Mouse (Mus musculus) forebrain, embryonic 13.5 days (tissue): Measurements from ENCODE around the gene Dhx8. TPM values are rescaled to one million over a fixed set of nuclear protein-coding genes. Genes with fewer than 3 reads are reported as not detected.

Source experiments
- ATAC-seq: fragments of 200-750 bp; cut with Nextera tagmentation; 2 replicates; pipeline ENCODE4 v1.8.0; 2017
- H3K27ac ChIP-seq: fragments of 300-500 bp; sonication (generic); 2 replicates; pipeline ENCODE4 v1.5.1; 2015; ENCODE audit warnings: inconsistent platforms, mild to moderate bottlenecking, moderate library complexity
- H3K27me3 ChIP-seq: fragments of 300-500 bp; sonication (generic); 2 replicates; pipeline ENCODE4 v1.6.1; 2015; ENCODE audit warnings: mild to moderate bottlenecking, inconsistent platforms
- H3K36me3 ChIP-seq: fragments of 300-500 bp; sonication (generic); 2 replicates; pipeline ENCODE4 v1.6.1; 2015; ENCODE audit warnings: mild to moderate bottlenecking, inconsistent platforms; ENCODE audit not compliant: poor library complexity, severe bottlenecking
- H3K4me1 ChIP-seq: fragments of 300-500 bp; sonication (generic); 2 replicates; pipeline ENCODE4 v1.6.1; 2015; ENCODE audit warnings: inconsistent platforms
- H3K4me2 ChIP-seq: fragments of 300-500 bp; sonication (generic); 2 replicates; pipeline ENCODE4 v1.6.1; 2015; ENCODE audit warnings: inconsistent platforms, mild to moderate bottlenecking, moderate library complexity
- H3K4me3 ChIP-seq: fragments of 300-500 bp; sonication (generic); 2 replicates; pipeline ENCODE4 v1.5.1; 2015; ENCODE audit warnings: mild to moderate bottlenecking, inconsistent platforms
- H3K9ac ChIP-seq: fragments of 300-500 bp; sonication (generic); 2 replicates; pipeline ENCODE4 v1.6.1; 2015; ENCODE audit warnings: mild to moderate bottlenecking, inconsistent platforms
- H3K9me3 ChIP-seq: fragments of 300-500 bp; sonication (generic); replicated peaks from 2 replicates; pipeline ENCODE4 v1.6.1; 2016; ENCODE audit warnings: inconsistent platforms
- WGBS: fragments of 180-500 bp; shearing (Covaris S2); methylation state at CpG from one replicate; pipeline ENCODE4 v1.1.7; 2015; 5-methylcytosine and 5-hydroxymethylcytosine counted together
- polyA plus RNA-seq: library from polyadenylated mRNA; unstranded; fragments of >200 nt; fragmentation: Nextera tagmentation; extraction: Ambion mirVana; gene quantifications from 2 replicates; pipeline ENCODE4 v1.2.1, GENCODE M21; 2015

Dhx8 gene
- polyA plus RNA-seq, 1 experiment from 2014 or later = 44.8 TPM

- H3K9ac ChIP-seq = peak within 1 kb of the TSS; percentile 43
- H3K4me1 ChIP-seq = peaks cover 25% of the 10 kb centered on the region
- peak within 1 kb of the TSS; percentile 96 for H3K4me2 ChIP-seq
- H3K9me3 ChIP-seq = no peaks in the 10 kb centered on the region
- peaks cover 87% of the 10 kb centered on the region for H3K27me3 ChIP-seq
- under 1% methylated on average over 35 of the region's 35 CpGs for WGBS
- no peak within 1 kb of the TSS for H3K27ac ChIP-seq
- H3K36me3 ChIP-seq = no peaks in the 10 kb centered on the region
- H3K4me3 ChIP-seq = peak within 1 kb of the TSS; percentile 51
- ATAC-seq = peak; percentile 96
These were observed 52.6 kb downstream of the Dhx8 start, which contains the start of gene Etv4 for GRCm38 (mm10) chr11:101785143-101785851. Etv4 (minus strand) TSS chr11:101785371.

GRCm38 (mm10) chr11:101785852-101786205 is 53.1 kb downstream of the Dhx8 start:
- ATAC-seq = no peak
- Histone ChIP-seq H3K36me3 (no peaks in the 10 kb centered on the region), H3K27ac (no peak overlapping the region), H3K4me1 (peaks cover 30% of the 10 kb centered on the region), H3K4me2 (peak overlapping the region; percentile 96), H3K4me3 (no peak overlapping the region), H3K9me3 (no peaks in the 10 kb centered on the region), H3K27me3 (peaks cover 82% of the 10 kb centered on the region), H3K9ac (no peak overlapping the region)
- 10% methylated on average over 7 of the region's 7 CpGs for WGBS

- Histone ChIP-seq H3K9ac (no peak overlapping the region), H3K27me3 (peaks cover 74% of the 10 kb centered on the region), H3K36me3 (no peaks in the 10 kb centered on the region), H3K9me3 (no peaks in the 10 kb centered on the region), H3K4me2 (no peak overlapping the region), H3K4me1 (peaks cover 37% of the 10 kb centered on the region), H3K4me3 (no peak overlapping the region), H3K27ac (no peak overlapping the region)
- WGBS = 63% methylated on average over 7 of the region's 7 CpGs
- no peak for ATAC-seq
These were observed 53.9 kb downstream of the Dhx8 start for GRCm38 (mm10) chr11:101786651-101787050.

GRCm38 (mm10) chr11:101787432-101787831 is 54.7 kb downstream of the Dhx8 start:
- H3K4me3 ChIP-seq = no peak overlapping the region
- H3K27ac ChIP-seq = no peak overlapping the region
- 71% methylated on average over 1 of the region's 1 CpGs for WGBS
- peaks cover 66% of the 10 kb centered on the region for H3K27me3 ChIP-seq
- no peak for ATAC-seq
- H3K36me3 ChIP-seq = no peaks in the 10 kb centered on the region
- H3K4me2 ChIP-seq = no peak overlapping the region
- H3K9me3 ChIP-seq = no peaks in the 10 kb centered on the region
- no peak overlapping the region for H3K9ac ChIP-seq
- peaks cover 37% of the 10 kb centered on the region for H3K4me1 ChIP-seq

GRCm38 (mm10) chr11:101790811-101791526 is 58.2 kb downstream of the Dhx8 start:
- Histone ChIP-seq H3K27me3 (peaks cover 33% of the 10 kb centered on the region), H3K36me3 (no peaks in the 10 kb centered on the region), H3K4me3 (no peak overlapping the region), H3K27ac (no peak overlapping the region), H3K4me2 (0 out of 2 replicates have a peak overlapping the region, but pooled peaks have one; percentile 14), H3K9ac (no peak overlapping the region), H3K4me1 (peaks cover 16% of the 10 kb centered on the region), H3K9me3 (no peaks in the 10 kb centered on the region; the same call in 1 of the 2 replicates)
- WGBS = 33% methylated on average over 19 of the region's 19 CpGs
- no peak for ATAC-seq

- ATAC-seq = no peak
- Histone ChIP-seq H3K4me1 (no peaks in the 10 kb centered on the region), H3K4me3 (no peak overlapping the region), H3K9me3 (no peaks in the 10 kb centered on the region; the same call in 1 of the 2 replicates), H3K27ac (no peak overlapping the region), H3K4me2 (no peak overlapping the region), H3K36me3 (no peaks in the 10 kb centered on the region), H3K27me3 (0 out of 2 replicates have a peak, but pooled peaks cover 4% of the 10 kb centered on the region), H3K9ac (no peak overlapping the region)
- 82% methylated on average over 2 of the region's 2 CpGs for WGBS
These were observed 64.6 kb downstream of the Dhx8 start for GRCm38 (mm10) chr11:101797355-101797754.

GRCm38 (mm10) chr11:101798083-101798482 is 65.4 kb downstream of the Dhx8 start:
- Histone ChIP-seq H3K36me3 (no peaks in the 10 kb centered on the region), H3K27ac (no peak overlapping the region), H3K4me1 (no peaks in the 10 kb centered on the region), H3K4me3 (no peak overlapping the region), H3K27me3 (0 out of 2 replicates have a peak, but pooled peaks cover 4% of the 10 kb centered on the region), H3K4me2 (no peak overlapping the region), H3K9ac (no peak overlapping the region), H3K9me3 (no peaks in the 10 kb centered on the region; the same call in 1 of the 2 replicates)
- no peak for ATAC-seq
- 39% methylated on average over 8 of the region's 8 CpGs for WGBS

GRCm38 (mm10) chr11:101801386-101801785 is 68.7 kb downstream of the Dhx8 start:
- Histone ChIP-seq H3K4me1 (no peaks in the 10 kb centered on the region), H3K27me3 (peaks cover 8% of the 10 kb centered on the region; the same call in 1 of the 2 replicates), H3K4me2 (no peak overlapping the region), H3K9ac (no peak overlapping the region), H3K27ac (no peak overlapping the region), H3K4me3 (no peak overlapping the region), H3K9me3 (no peaks in the 10 kb centered on the region), H3K36me3 (no peaks in the 10 kb centered on the region)
- 7% methylated on average over 5 of the region's 5 CpGs for WGBS
- ATAC-seq = no peak

GRCm38 (mm10) chr11:101805113-101805704 is 72.5 kb downstream of the Dhx8 start:
- no peaks in the 10 kb centered on the region for H3K4me1 ChIP-seq
- H3K9me3 ChIP-seq = no peaks in the 10 kb centered on the region
- WGBS = 88% methylated on average over 8 of the region's 8 CpGs
- H3K4me2 ChIP-seq = no peak overlapping the region
- peaks cover 14% of the 10 kb centered on the region; the same call in 1 of the 2 replicates for H3K27me3 ChIP-seq
- no peak for ATAC-seq
- H3K9ac ChIP-seq = no peak overlapping the region
- H3K36me3 ChIP-seq = no peaks in the 10 kb centered on the region
- no peak overlapping the region for H3K27ac ChIP-seq
- no peak overlapping the region for H3K4me3 ChIP-seq

GRCm38 (mm10) chr11:101806741-101807140 is 74.0 kb downstream of the Dhx8 start:
- Histone ChIP-seq H3K4me3 (no peak overlapping the region), H3K9ac (no peak overlapping the region), H3K27me3 (peaks cover 14% of the 10 kb centered on the region; the same call in 1 of the 2 replicates), H3K27ac (no peak overlapping the region), H3K4me2 (no peak overlapping the region), H3K4me1 (no peaks in the 10 kb centered on the region), H3K9me3 (peaks cover 3% of the 10 kb centered on the region; the same call in 1 of the 2 replicates), H3K36me3 (no peaks in the 10 kb centered on the region)
- 70% methylated on average over 12 of the region's 12 CpGs for WGBS
- no peak for ATAC-seq

GRCm38 (mm10) chr11:101807266-101807665 is 74.5 kb downstream of the Dhx8 start:
- 84% methylated on average over 10 of the region's 10 CpGs for WGBS
- no peak overlapping the region for H3K9ac ChIP-seq
- peaks cover 10% of the 10 kb centered on the region; the same call in 1 of the 2 replicates for H3K27me3 ChIP-seq
- peaks cover 3% of the 10 kb centered on the region; the same call in 1 of the 2 replicates for H3K9me3 ChIP-seq
- H3K36me3 ChIP-seq = no peaks in the 10 kb centered on the region
- no peaks in the 10 kb centered on the region for H3K4me1 ChIP-seq
- no peak overlapping the region for H3K4me3 ChIP-seq
- H3K27ac ChIP-seq = no peak overlapping the region
- no peak for ATAC-seq
- H3K4me2 ChIP-seq = no peak overlapping the region
